Mouse (Mus musculus) embryonic facial prominence, embryonic 11.5 days (tissue): ENCODE data around the gene Tmem220. TPM values are rescaled to one million over a fixed set of nuclear protein-coding genes. Genes with fewer than 3 reads are reported as not detected.

Experiments used
- ATAC-seq: fragments of 200-750 bp; cut with Nextera tagmentation; replicated peaks from 2 replicates; pipeline ENCODE4 v1.8.0; 2017; ENCODE audit warnings: low read depth; ENCODE audit not compliant: insufficient number of reproducible peaks, low FRiP score, low TSS enrichment
- DNase-seq: peaks from one replicate; pipeline ENCODE4 v3.0.0-alpha.2; 2015; ENCODE audit warnings: low spot score
- H3K27ac ChIP-seq: fragments of 300-500 bp; sonication (generic); replicated peaks from 2 replicates; pipeline ENCODE4 v1.5.1; 2014; ENCODE audit warnings: mild to moderate bottlenecking, low read depth, low read length, control low read depth
- H3K27me3 ChIP-seq: fragments of 300-500 bp; sonication (generic); 2 replicates; pipeline ENCODE4 v1.6.1; 2014; ENCODE audit warnings: mild to moderate bottlenecking, low read length, moderate library complexity, mixed read lengths; ENCODE audit not compliant: control insufficient read depth, insufficient read depth
- H3K36me3 ChIP-seq: fragments of 300-500 bp; sonication (generic); replicated peaks from 2 replicates; pipeline ENCODE4 v1.6.1; 2014; ENCODE audit warnings: low read depth, mild to moderate bottlenecking, low read length, moderate library complexity, mixed read lengths; ENCODE audit not compliant: control insufficient read depth, insufficient read depth
- H3K4me1 ChIP-seq: fragments of 300-500 bp; sonication (generic); 2 replicates; pipeline ENCODE4 v1.6.1; 2014; ENCODE audit warnings: low read length, mixed read lengths; ENCODE audit not compliant: control insufficient read depth, insufficient read depth
- H3K4me2 ChIP-seq: fragments of 300-500 bp; sonication (generic); 2 replicates; pipeline ENCODE4 v1.6.1; 2014; ENCODE audit warnings: low read depth, mild to moderate bottlenecking, control low read depth, low read length, moderate library complexity
- H3K4me3 ChIP-seq: fragments of 300-500 bp; sonication (generic); 2 replicates; pipeline ENCODE4 v1.5.1; 2014; ENCODE audit warnings: low read depth, low read length, control low read depth
- H3K9ac ChIP-seq: fragments of 300-500 bp; sonication (generic); replicated peaks from 2 replicates; pipeline ENCODE4 v1.6.1; 2014; ENCODE audit warnings: mild to moderate bottlenecking, control low read depth, low read length
- H3K9me3 ChIP-seq: fragments of 300-500 bp; sonication (generic); replicated peaks from 2 replicates; pipeline ENCODE4 v1.6.1; 2016; ENCODE audit warnings: mild to moderate bottlenecking, low read length, inconsistent platforms, mixed read lengths; ENCODE audit not compliant: control insufficient read depth
- WGBS: fragments of 180-500 bp; shearing (Covaris S2); extraction: QIAGEN DNeasy Blood & Tissue Kit; methylation state at CpG from one replicate; pipeline ENCODE4 v1.1.7; 2014; 5-methylcytosine and 5-hydroxymethylcytosine counted together
- polyA plus RNA-seq: library from polyadenylated mRNA; unstranded; fragments of >200 nt; fragmentation: Nextera tagmentation; extraction: Ambion mirVana; gene quantifications from 2 replicates; pipeline ENCODE4 v1.2.1, GENCODE M21; 2014

The Tmem220 gene
- polyA plus RNA-seq, 1 experiment from 2014 or later = 0.98 TPM

DNA sequence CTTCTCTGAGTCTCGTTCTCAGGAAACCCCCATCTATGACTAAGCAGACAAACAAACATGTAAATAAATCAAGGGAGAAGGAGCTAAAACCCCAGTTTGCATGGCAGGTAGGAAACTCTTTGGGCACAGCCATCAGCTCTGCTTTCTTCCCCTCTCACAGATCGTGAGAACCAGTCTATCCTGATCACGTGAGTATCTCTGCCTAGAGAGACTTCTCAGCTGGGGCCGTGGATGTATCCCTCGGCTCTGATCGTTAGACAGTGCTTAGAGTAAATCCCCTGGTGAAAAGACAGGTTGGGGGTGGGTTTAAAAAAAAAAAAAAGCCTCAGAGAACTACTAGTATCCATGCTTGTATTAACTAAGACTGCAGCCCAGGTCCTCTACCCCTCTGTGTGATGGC, 58.3 kb downstream of the Tmem220 start:
- no peaks in the 10 kb centered on the region; the same call in 1 of the 2 replicates for H3K4me1 ChIP-seq
- WGBS = 62% methylated on average over 6 of the region's 6 CpGs
- H3K9ac ChIP-seq = no peak overlapping the region
- H3K36me3 ChIP-seq = no peaks in the 10 kb centered on the region
- ATAC-seq = no peak
- H3K4me2 ChIP-seq = no peak overlapping the region
- no peaks in the 10 kb centered on the region for H3K9me3 ChIP-seq
- DNase-seq = no peak
- H3K27ac ChIP-seq = no peak overlapping the region
- H3K27me3 ChIP-seq = peaks cover 6% of the 10 kb centered on the region; the same call in 1 of the 2 replicates
- H3K4me3 ChIP-seq = no peak overlapping the region

DNA sequence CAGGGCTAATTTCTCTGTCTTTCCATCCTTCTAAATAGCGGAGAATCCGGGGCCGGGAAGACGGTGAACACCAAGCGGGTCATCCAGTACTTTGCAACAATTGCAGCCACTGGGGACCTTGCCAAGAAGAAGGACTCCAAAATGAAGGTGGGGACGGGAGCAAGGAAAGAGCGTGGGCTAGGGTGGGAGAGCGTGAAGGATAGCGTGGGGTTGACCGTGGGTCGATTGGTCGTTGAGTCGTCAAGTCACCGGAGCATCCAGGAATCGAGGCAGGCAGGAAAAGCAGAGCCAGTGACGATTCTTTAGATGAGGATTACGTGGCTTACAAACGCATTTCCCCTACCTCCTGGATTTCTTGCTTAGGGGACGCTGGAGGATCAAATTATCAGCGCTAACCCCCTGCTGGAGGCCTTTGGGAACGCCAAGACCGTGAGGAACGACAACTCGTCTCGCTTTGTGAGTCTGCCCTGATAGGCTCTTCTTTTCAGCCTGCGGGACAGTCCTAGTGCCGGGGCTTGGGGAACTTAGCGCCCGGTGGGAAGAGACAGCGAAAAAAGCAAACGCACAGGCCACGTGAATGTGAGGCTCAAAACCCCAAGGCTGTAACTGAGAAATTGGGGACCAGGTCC, 58.9 kb downstream of the Tmem220 start:
- no peak overlapping the region for H3K27ac ChIP-seq
- H3K4me2 ChIP-seq = no peak overlapping the region
- no peak overlapping the region for H3K9ac ChIP-seq
- H3K27me3 ChIP-seq = peaks cover 6% of the 10 kb centered on the region; the same call in 1 of the 2 replicates
- WGBS = 40% methylated on average over 32 of the region's 32 CpGs
- H3K4me3 ChIP-seq = no peak overlapping the region
- H3K9me3 ChIP-seq = no peaks in the 10 kb centered on the region
- DNase-seq (no peak), ATAC-seq (no peak)
- H3K36me3 ChIP-seq = no peaks in the 10 kb centered on the region
- H3K4me1 ChIP-seq = no peaks in the 10 kb centered on the region; the same call in 1 of the 2 replicates

Other genes with a start within 250 kb of the Tmem220 start
- gene Pirt, start 113.2 kb upstream of the Tmem220 start, polyA plus RNA-seq = 3.5 and 4.1 TPM in 2 replicates
- not detected in 2 replicates for gene Tmem238l, start 68.5 kb upstream of the Tmem220 start, polyA plus RNA-seq
- 37.0 and 39.5 TPM in 2 replicates for gene Adprm, start 27.4 kb downstream of the Tmem220 start, polyA plus RNA-seq
- 20.6 and 21.9 TPM in 2 replicates for gene Sco1, start 27.5 kb downstream of the Tmem220 start, polyA plus RNA-seq
- gene Myh3, start 53.1 kb downstream of the Tmem220 start, polyA plus RNA-seq = 3.2 and 6.5 TPM in 2 replicates
- gene Myh2, start 145.9 kb downstream of the Tmem220 start, polyA plus RNA-seq = not detected in 2 replicates
- 0.06 and 0.20 TPM in 2 replicates for gene Myh1, start 174.9 kb downstream of the Tmem220 start, polyA plus RNA-seq
- 0.04 and 0.06 TPM in 2 replicates for gene Myh4, start 212.9 kb downstream of the Tmem220 start, polyA plus RNA-seq